Mouse (Mus musculus): ENCODE measurements around the gene Ung. TPM values are rescaled to one million over a fixed set of nuclear protein-coding genes. Genes with fewer than 3 reads are reported as not detected.

Gene Ung
- total RNA-seq, 2 experiments from 2014 or later: 9.2 to 10.5 TPM

DNA sequence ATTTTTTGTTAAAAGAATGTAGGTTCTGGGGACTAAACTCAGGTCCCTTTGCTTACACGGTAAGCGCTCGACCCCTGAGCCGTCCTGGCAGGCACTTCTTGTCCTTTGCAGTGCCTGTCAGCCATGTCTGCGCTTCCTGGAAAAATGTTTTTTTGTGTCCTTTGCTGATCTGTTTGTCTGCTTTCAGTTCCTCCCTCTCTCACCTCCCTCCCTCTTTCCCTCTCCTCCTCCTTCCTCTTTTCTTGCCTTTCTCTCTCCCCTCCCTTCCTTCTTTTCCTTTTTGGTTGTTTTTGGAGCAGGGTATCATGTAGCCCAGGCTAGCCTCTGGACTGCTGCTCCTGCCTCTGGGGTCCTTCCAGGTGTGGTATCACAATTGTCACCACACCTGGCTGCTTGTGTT, 15.2 kb upstream of the Ung start:
- Histone ChIP-seq H3K27ac (no peak overlapping the region), H3K4me3 (no peak overlapping the region)
- DNase-seq: no peak
- intact Hi-C loops (cut with DNase I): no loop called here
- no peak for TF ChIP-seq CTCF (IDR thresholded peaks at IDR 0.05)

DNA sequence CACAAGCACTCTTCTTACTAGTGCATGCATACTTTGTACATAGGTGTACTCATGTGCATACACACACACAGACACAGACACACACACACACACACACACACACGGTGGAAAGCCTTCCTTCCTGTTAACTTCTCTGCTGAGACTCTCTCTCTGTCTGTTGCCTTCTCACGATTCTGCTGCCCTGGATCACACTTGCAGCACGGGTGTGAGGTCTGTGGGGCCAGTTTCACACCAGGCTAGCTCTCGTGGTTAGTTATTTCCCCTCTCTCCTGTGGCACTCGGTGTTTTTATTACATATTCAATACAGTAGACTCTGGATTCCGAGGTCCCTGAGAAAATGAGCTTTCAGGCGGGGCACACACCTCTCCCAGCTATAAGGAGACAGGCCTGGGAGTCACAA, 13.6 kb upstream of the Ung start:
- no peak for TF ChIP-seq CTCF (IDR thresholded peaks at IDR 0.05)
- no peak for DNase-seq
- intact Hi-C loops (cut with DNase I): no loop called here
- no peak overlapping the region for H3K4me3 ChIP-seq
- H3K27ac ChIP-seq: no peak overlapping the region

DNA sequence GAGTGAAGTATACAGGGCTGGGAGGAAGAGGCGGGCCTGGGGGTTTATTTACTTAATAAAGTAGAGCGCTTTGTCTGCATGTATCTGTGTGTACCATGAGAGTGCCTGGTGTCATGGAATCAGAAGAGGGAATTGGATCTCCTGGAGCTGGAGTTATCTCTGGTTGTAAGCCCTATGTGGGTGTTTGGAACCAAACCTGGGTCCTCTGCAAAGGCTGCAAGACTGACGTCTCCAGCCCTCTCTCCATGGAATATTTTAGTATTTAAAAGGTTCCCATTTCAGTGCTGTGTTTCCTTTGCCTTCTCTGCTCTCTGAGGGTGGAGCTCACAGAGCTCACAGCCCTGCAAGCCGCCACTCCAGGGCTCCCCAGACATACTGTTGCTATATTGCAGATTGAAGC, 10.4 kb upstream of the Ung start:
- H3K4me3 ChIP-seq: no peak overlapping the region
- H3K27ac ChIP-seq: no peak overlapping the region
- TF ChIP-seq CTCF (IDR thresholded peaks at IDR 0.05): no peak
- intact Hi-C loops (cut with DNase I): no loop called here
- DNase-seq: no peak

- TF ChIP-seq CTCF (IDR thresholded peaks at IDR 0.05): no peak
- DNase-seq: no peak
- intact Hi-C loops (cut with DNase I): loop anchor here (5.0 kb wide), 1 partner anchor 74 kb away; no protein-coding TSS in a partner anchor
- Histone ChIP-seq H3K27ac (no peak overlapping the region), H3K4me3 (no peak overlapping the region)
These were observed 4.2 kb upstream of the Ung start for GRCm38 (mm10) chr5:114126008-114126407.

DNA sequence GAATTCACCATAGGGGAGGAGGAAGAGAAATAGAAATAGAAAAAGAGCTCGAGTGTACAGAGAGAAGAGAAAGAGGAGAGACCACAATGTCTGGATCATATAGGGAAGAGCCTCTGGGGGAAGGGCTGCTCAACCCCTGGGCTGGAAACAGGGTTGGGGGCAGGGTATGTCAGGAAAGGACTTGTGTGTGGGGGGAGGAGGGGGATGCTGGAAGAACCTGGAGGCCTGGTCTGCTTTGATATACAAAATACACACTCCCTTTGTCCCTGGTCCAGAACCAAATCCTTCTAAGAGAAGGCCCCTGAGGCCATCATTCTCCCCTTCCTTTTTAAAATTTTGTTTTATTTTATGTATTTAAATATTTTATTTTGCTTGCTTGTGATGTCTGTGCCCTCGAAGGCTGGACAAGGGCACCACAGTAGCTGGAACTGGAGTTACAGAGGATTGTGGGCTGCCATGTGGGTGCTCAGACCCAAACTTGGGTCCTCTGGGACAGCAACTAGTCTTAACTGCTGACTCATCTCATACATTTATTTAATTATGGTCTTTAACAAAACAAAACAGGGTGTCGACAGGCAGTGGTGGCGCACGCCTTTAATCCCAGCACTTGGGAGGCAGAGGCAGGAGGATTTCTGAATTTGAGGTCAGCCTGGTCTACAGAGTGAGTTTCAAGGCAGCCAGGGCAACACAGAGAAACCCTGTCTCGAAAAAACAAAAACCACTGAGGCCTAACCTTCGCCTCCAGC, 3.5 kb upstream of the Ung start:
- intact Hi-C loops (cut with DNase I): loop anchor here (5.0 kb wide), 1 partner anchor 74 kb away; no protein-coding TSS in a partner anchor
- peak overlapping the region; percentile 86 for H3K27ac ChIP-seq
- peak overlapping the region; percentile 82 for H3K4me3 ChIP-seq
- no peak for TF ChIP-seq CTCF (IDR thresholded peaks at IDR 0.05)
- no peak for DNase-seq

- peak within 1 kb of the TSS; percentile 82 for H3K4me3 ChIP-seq
- TF ChIP-seq CTCF (IDR thresholded peaks at IDR 0.05): no peak; the same call in 1 of the 2 replicates
- intact Hi-C loops (cut with DNase I): loop anchor here (5.0 kb wide), 1 partner anchor 75 kb away; no protein-coding TSS in a partner anchor
- peak; percentile 86 for DNase-seq
- peak within 1 kb of the TSS; percentile 86 for H3K27ac ChIP-seq
These were observed 2.5 kb upstream of the Ung start, which contains the start of gene Alkbh2 for GRCm38 (mm10) chr5:114127374-114128349. Gene Alkbh2, minus strand, starts transcription at chr5:114128218.

- H3K27ac ChIP-seq: no peak overlapping the region
- peak overlapping the region; percentile 94 for H3K4me3 ChIP-seq
- no peak for DNase-seq
- TF ChIP-seq CTCF (IDR thresholded peaks at IDR 0.05): no peak
- intact Hi-C loops (cut with DNase I): loop anchor here (5.0 kb wide), 2 partner anchors 43 to 77 kb away; no protein-coding TSS in a partner anchor
These were observed 506 bp upstream of the Ung start for GRCm38 (mm10) chr5:114129550-114130210.

- DNase-seq: peak; percentile 96
- peak overlapping the region; percentile 94 for H3K4me3 ChIP-seq
- H3K27ac ChIP-seq: peak overlapping the region; percentile 90
- intact Hi-C loops (cut with DNase I): loop anchor here (5.0 kb wide), 1 partner anchor 41 kb away; no protein-coding TSS in a partner anchor
- TF ChIP-seq CTCF (IDR thresholded peaks at IDR 0.05): no peak
These were observed 723 bp downstream of the Ung start for GRCm38 (mm10) chr5:114130698-114131520.

- Histone ChIP-seq H3K4me3 (peak overlapping the region; percentile 94), H3K27ac (peak overlapping the region; percentile 90)
- intact Hi-C loops (cut with DNase I): loop anchor here (5.0 kb wide), 1 partner anchor 41 kb away; no protein-coding TSS in a partner anchor
- DNase-seq: peak; percentile 80
- no peak for TF ChIP-seq CTCF (IDR thresholded peaks at IDR 0.05)
These were observed 1.3 kb downstream of the Ung start for GRCm38 (mm10) chr5:114131521-114131840.

GRCm38 (mm10) chr5:114132841-114133240, 2.7 kb downstream of the Ung start:
- Histone ChIP-seq H3K4me3 (no peak overlapping the region), H3K27ac (0 out of 2 replicates have a peak overlapping the region, but pooled peaks have one; percentile 3)
- no peak for TF ChIP-seq CTCF (IDR thresholded peaks at IDR 0.05)
- no peak for DNase-seq
- intact Hi-C loops (cut with DNase I): loop anchor here (5.0 kb wide), 1 partner anchor 39 kb away; no protein-coding TSS in a partner anchor

DNA sequence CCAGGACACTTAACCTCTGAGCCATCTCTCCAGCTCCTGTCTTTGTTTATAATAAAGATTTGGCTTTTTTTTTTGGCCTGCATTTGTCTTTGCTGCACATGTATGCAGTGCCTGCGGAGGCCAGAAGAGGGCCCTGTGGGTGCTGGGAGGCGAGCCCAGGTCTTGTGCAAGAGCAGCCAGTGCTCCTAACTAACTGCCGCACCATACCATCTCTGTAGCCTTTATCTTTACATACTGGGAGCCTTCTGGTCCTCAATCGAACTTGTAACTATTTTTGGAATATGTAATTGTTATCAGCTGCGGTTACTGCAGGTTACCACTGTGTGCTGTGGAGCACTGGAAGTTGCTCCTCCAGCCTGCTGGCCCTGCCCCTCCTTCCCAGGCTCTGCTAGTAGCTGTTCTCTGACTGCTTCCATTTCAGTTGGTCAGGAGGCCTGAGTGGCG, 3.9 kb downstream of the Ung start:
- intact Hi-C loops (cut with DNase I): loop anchor here (2.0 to 5.0 kb wide), 2 partner anchors 19 to 38 kb away; no protein-coding TSS in a partner anchor
- DNase-seq: peak; percentile 82
- Histone ChIP-seq H3K4me3 (no peak overlapping the region), H3K27ac (peak overlapping the region; percentile 48)
- TF ChIP-seq CTCF (IDR thresholded peaks at IDR 0.05): peak; percentile 86
